Mouse (Mus musculus) embryonic facial prominence, embryonic 11.5 days (tissue): ENCODE data around the gene Adamts18. TPM values are rescaled to one million over a fixed set of nuclear protein-coding genes. Genes with fewer than 3 reads are reported as not detected.

Source experiments
- ATAC-seq: fragments of 200-750 bp; cut with Nextera tagmentation; replicated peaks from 2 replicates; pipeline ENCODE4 v1.8.0; 2017; ENCODE audit warnings: low read depth; ENCODE audit not compliant: insufficient number of reproducible peaks, low FRiP score, low TSS enrichment
- DNase-seq: peaks from one replicate; pipeline ENCODE4 v3.0.0-alpha.2; 2015; ENCODE audit warnings: low spot score
- H3K27ac ChIP-seq: fragments of 300-500 bp; sonication (generic); replicated peaks from 2 replicates; pipeline ENCODE4 v1.5.1; 2014; ENCODE audit warnings: mild to moderate bottlenecking, low read depth, low read length, control low read depth
- H3K27me3 ChIP-seq: fragments of 300-500 bp; sonication (generic); 2 replicates; pipeline ENCODE4 v1.6.1; 2014; ENCODE audit warnings: mild to moderate bottlenecking, low read length, moderate library complexity, mixed read lengths; ENCODE audit not compliant: control insufficient read depth, insufficient read depth
- H3K36me3 ChIP-seq: fragments of 300-500 bp; sonication (generic); replicated peaks from 2 replicates; pipeline ENCODE4 v1.6.1; 2014; ENCODE audit warnings: low read depth, mild to moderate bottlenecking, low read length, moderate library complexity, mixed read lengths; ENCODE audit not compliant: control insufficient read depth, insufficient read depth
- H3K4me1 ChIP-seq: fragments of 300-500 bp; sonication (generic); 2 replicates; pipeline ENCODE4 v1.6.1; 2014; ENCODE audit warnings: low read length, mixed read lengths; ENCODE audit not compliant: control insufficient read depth, insufficient read depth
- H3K4me2 ChIP-seq: fragments of 300-500 bp; sonication (generic); 2 replicates; pipeline ENCODE4 v1.6.1; 2014; ENCODE audit warnings: low read depth, mild to moderate bottlenecking, control low read depth, low read length, moderate library complexity
- H3K4me3 ChIP-seq: fragments of 300-500 bp; sonication (generic); 2 replicates; pipeline ENCODE4 v1.5.1; 2014; ENCODE audit warnings: low read depth, low read length, control low read depth
- H3K9ac ChIP-seq: fragments of 300-500 bp; sonication (generic); replicated peaks from 2 replicates; pipeline ENCODE4 v1.6.1; 2014; ENCODE audit warnings: mild to moderate bottlenecking, control low read depth, low read length
- H3K9me3 ChIP-seq: fragments of 300-500 bp; sonication (generic); replicated peaks from 2 replicates; pipeline ENCODE4 v1.6.1; 2016; ENCODE audit warnings: mild to moderate bottlenecking, low read length, inconsistent platforms, mixed read lengths; ENCODE audit not compliant: control insufficient read depth
- WGBS: fragments of 180-500 bp; shearing (Covaris S2); extraction: QIAGEN DNeasy Blood & Tissue Kit; methylation state at CpG from one replicate; pipeline ENCODE4 v1.1.7; 2014; 5-methylcytosine and 5-hydroxymethylcytosine counted together
- polyA plus RNA-seq: library from polyadenylated mRNA; unstranded; fragments of >200 nt; fragmentation: Nextera tagmentation; extraction: Ambion mirVana; gene quantifications from 2 replicates; pipeline ENCODE4 v1.2.1, GENCODE M21; 2014

The Adamts18 gene
- polyA plus RNA-seq, 1 experiment from 2014 or later: 3.6 TPM

DNA sequence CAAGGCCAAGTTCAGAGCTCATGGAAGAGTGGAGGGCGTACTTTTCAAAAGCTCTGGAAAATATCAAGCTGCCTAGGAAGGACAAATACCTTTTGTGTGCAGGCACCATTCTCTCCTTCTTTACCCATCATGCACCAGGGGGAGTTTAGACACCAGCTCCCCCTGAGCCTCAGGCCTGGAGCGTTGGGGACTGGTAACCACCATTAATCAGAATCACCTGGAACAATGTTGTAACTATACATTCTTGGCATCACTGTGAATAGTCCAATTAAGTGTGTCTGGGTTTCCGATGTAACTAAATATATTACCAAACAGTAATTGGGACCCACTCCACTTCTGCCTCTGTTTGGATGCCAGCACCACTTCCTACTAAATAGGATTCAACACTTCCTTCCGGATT lies 5.2 kb upstream of the Adamts18 start:
- no peak overlapping the region for H3K9ac ChIP-seq
- H3K4me1 ChIP-seq: no peaks in the 10 kb centered on the region
- no peaks in the 10 kb centered on the region for H3K36me3 ChIP-seq
- no peaks in the 10 kb centered on the region for H3K9me3 ChIP-seq
- no peak for ATAC-seq
- H3K4me3 ChIP-seq: no peak overlapping the region
- H3K4me2 ChIP-seq: no peak overlapping the region
- H3K27me3 ChIP-seq: peaks cover 9% of the 10 kb centered on the region
- WGBS: 60% methylated on average over 4 of the region's 4 CpGs
- no peak overlapping the region for H3K27ac ChIP-seq
- DNase-seq: peak; percentile 47

DNA sequence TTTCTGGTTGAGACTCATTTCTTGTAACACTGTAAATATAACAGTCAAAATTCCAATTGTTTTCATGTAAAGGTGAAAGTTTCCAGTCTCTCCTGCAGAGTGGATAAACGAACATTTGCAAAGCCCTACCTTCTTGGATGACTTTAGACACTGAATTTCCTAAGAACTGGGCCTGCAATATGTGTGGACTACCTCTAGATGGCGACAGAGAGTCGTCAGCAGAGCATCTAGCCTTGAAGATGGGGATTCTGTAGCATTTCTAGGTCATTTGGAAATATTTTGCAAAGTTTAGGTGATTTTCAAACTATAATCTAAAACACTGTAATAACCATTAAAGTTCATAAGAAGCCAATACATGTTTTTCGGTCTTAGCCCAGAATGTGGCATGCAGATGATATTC lies 3.1 kb upstream of the Adamts18 start:
- 38% methylated on average over 4 of the region's 4 CpGs for WGBS
- ATAC-seq (no peak), DNase-seq (peak; percentile 68)
- Histone ChIP-seq H3K36me3 (no peaks in the 10 kb centered on the region), H3K9ac (no peak overlapping the region), H3K9me3 (no peaks in the 10 kb centered on the region), H3K4me1 (peaks cover 4% of the 10 kb centered on the region; the same call in 1 of the 2 replicates), H3K27ac (no peak overlapping the region), H3K4me3 (no peak overlapping the region), H3K27me3 (peaks cover 21% of the 10 kb centered on the region), H3K4me2 (no peak overlapping the region)

DNA sequence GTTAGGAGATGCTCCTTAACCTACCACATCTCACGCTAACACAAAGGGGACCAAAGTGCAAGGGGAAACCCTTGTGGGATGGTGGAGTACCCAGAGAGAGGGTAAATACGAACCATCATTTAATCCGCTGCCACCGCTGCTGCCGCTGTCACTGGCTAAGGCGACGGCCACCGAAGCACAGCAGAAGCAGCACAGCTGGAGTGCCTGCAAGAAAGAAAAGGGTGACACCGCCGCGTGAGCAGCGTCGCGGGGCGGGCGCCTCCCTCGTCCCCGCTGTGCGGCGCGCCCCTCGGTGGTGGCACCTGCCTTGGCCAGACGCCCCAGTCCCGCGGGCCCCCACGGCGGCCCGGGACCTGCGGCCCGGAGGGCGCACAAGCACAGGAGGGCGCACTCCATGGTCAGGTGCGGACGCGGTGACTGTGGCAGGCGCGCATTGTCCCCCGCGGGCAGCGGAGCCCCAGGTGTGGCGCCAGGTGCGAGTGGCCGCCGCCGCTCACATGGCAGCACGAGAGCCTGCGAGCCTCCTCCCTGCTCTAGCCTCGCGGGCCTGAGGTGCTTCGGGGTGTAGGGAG lies 371 bp downstream of the Adamts18 start:
- peaks cover 4% of the 10 kb centered on the region; the same call in 1 of the 2 replicates for H3K4me1 ChIP-seq
- H3K36me3 ChIP-seq: no peaks in the 10 kb centered on the region
- DNase-seq (peak; percentile 9), ATAC-seq (peak; percentile 35)
- peak overlapping the region; percentile 99 for H3K4me2 ChIP-seq
- H3K9ac ChIP-seq: peak overlapping the region; percentile 62
- peaks cover 21% of the 10 kb centered on the region for H3K27me3 ChIP-seq
- H3K9me3 ChIP-seq: no peaks in the 10 kb centered on the region
- peak overlapping the region; percentile 41; the same call in 1 of the 2 replicates for H3K27ac ChIP-seq
- H3K4me3 ChIP-seq: peak overlapping the region; percentile 50
- WGBS: under 1% methylated on average over 42 of the region's 50 CpGs

DNA sequence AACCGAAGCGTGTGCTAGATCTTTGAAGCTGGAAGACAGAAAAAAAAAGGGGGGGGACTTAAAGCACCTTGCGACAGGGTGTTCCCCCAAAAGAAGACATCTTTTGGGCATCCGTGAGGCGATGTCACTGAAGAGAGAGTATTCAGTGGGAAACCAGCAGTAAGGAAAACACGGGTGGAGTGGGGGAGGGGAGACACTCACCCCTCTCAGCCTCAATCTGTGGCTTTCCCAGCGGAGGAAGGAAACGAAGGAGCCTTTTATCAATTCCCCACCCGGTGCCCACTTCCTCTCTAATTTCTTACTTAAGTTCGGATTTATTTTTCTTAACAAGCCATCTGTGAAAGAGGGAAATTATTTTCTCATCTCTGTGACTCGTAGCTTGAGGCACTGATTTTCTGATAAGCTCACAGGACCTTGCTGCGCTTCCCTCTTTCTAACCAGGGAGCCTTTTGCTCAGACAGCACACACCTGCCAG lies 895 bp downstream of the Adamts18 start:
- H3K9me3 ChIP-seq: no peaks in the 10 kb centered on the region
- DNase-seq: peak; percentile 7
- peak overlapping the region; percentile 99 for H3K4me2 ChIP-seq
- H3K27ac ChIP-seq: no peak overlapping the region
- ATAC-seq: no peak
- H3K9ac ChIP-seq: peak overlapping the region; percentile 62
- H3K4me1 ChIP-seq: peaks cover 4% of the 10 kb centered on the region; the same call in 1 of the 2 replicates
- 20% methylated on average over 12 of the region's 12 CpGs for WGBS
- peak overlapping the region; percentile 50 for H3K4me3 ChIP-seq
- no peaks in the 10 kb centered on the region for H3K36me3 ChIP-seq
- H3K27me3 ChIP-seq: peaks cover 21% of the 10 kb centered on the region

GRCm38 (mm10) chr8:113846669-113847068 lies 1.9 kb downstream of the Adamts18 start:
- H3K4me1 ChIP-seq: peaks cover 4% of the 10 kb centered on the region; the same call in 1 of the 2 replicates
- DNase-seq: no peak
- H3K27me3 ChIP-seq: peaks cover 21% of the 10 kb centered on the region
- no peak overlapping the region for H3K27ac ChIP-seq
- H3K36me3 ChIP-seq: no peaks in the 10 kb centered on the region
- ATAC-seq: no peak
- H3K4me2 ChIP-seq: no peak overlapping the region
- no peak overlapping the region for H3K9ac ChIP-seq
- 75% methylated on average over 5 of the region's 5 CpGs for WGBS
- no peak overlapping the region for H3K4me3 ChIP-seq
- H3K9me3 ChIP-seq: no peaks in the 10 kb centered on the region

DNA sequence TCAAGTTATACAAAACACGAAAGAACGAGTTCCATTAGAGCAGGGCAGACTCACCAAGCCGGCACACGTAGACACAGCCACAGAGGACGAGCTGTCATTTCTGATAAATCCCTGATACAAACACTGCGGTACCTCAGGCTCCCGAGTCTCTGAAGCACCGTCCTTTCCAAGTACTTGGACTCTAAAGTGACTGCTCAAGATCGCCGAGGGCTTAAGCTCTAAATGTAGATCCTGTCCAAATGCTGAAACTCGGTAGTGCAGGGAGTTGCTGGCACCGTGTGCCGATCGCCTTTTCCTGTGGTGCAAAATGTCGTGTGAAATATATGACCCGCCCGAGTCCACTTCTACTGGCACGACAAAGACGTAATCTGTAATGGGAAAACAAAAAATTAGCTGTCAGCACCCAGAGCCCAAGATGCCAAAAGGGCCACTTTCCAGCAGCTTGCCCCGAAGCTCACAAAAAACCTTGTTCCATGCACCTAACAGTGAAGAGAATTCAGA lies 3.7 kb downstream of the Adamts18 start:
- Histone ChIP-seq H3K4me1 (peaks cover 4% of the 10 kb centered on the region; the same call in 1 of the 2 replicates), H3K27ac (no peak overlapping the region), H3K9ac (no peak overlapping the region), H3K36me3 (no peaks in the 10 kb centered on the region), H3K27me3 (peaks cover 21% of the 10 kb centered on the region), H3K4me3 (no peak overlapping the region), H3K4me2 (no peak overlapping the region), H3K9me3 (no peaks in the 10 kb centered on the region)
- peak; percentile 57 for DNase-seq
- WGBS: 60% methylated on average over 20 of the region's 20 CpGs
- no peak for ATAC-seq

GRCm38 (mm10) chr8:113838211-113838610 lies 10.3 kb downstream of the Adamts18 start:
- Histone ChIP-seq H3K36me3 (no peaks in the 10 kb centered on the region), H3K9ac (no peak overlapping the region), H3K4me1 (no peaks in the 10 kb centered on the region), H3K9me3 (no peaks in the 10 kb centered on the region), H3K27ac (no peak overlapping the region), H3K4me2 (no peak overlapping the region), H3K4me3 (no peak overlapping the region), H3K27me3 (no peaks in the 10 kb centered on the region)
- 81% methylated on average over 6 of the region's 6 CpGs for WGBS
- DNase-seq: no peak
- no peak for ATAC-seq

DNA sequence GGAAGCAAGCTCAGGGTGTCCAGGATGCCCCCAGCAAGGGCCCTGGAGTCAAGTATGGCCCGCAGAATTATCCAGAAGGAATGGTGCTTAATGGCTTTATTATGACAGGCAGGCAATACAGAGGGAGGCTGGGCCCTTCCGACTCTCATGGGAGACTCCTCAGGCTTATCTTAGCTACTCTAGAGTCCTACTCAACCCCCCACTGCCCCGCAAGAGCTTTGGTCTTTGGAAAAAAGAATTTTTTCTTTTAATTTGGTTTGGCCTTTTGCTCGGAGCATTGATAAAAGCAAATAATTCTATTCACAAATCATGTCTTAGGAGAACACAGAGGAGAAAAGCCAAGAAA lies 11.0 kb downstream of the Adamts18 start:
- Histone ChIP-seq H3K4me2 (no peak overlapping the region), H3K36me3 (no peaks in the 10 kb centered on the region), H3K4me1 (no peaks in the 10 kb centered on the region), H3K27ac (no peak overlapping the region), H3K9ac (no peak overlapping the region), H3K4me3 (no peak overlapping the region), H3K27me3 (no peaks in the 10 kb centered on the region), H3K9me3 (no peaks in the 10 kb centered on the region)
- ATAC-seq (no peak), DNase-seq (no peak)
- 67% methylated on average over 4 of the region's 4 CpGs for WGBS
